Mouse (Mus musculus): ENCODE data around the gene Fbxo34. TPM values are rescaled to one million over a fixed set of nuclear protein-coding genes. Genes with fewer than 3 reads are reported as not detected.

The Fbxo34 gene
- polyA plus RNA-seq, 1 experiment from 2014 or later = 23.0 TPM

DNA sequence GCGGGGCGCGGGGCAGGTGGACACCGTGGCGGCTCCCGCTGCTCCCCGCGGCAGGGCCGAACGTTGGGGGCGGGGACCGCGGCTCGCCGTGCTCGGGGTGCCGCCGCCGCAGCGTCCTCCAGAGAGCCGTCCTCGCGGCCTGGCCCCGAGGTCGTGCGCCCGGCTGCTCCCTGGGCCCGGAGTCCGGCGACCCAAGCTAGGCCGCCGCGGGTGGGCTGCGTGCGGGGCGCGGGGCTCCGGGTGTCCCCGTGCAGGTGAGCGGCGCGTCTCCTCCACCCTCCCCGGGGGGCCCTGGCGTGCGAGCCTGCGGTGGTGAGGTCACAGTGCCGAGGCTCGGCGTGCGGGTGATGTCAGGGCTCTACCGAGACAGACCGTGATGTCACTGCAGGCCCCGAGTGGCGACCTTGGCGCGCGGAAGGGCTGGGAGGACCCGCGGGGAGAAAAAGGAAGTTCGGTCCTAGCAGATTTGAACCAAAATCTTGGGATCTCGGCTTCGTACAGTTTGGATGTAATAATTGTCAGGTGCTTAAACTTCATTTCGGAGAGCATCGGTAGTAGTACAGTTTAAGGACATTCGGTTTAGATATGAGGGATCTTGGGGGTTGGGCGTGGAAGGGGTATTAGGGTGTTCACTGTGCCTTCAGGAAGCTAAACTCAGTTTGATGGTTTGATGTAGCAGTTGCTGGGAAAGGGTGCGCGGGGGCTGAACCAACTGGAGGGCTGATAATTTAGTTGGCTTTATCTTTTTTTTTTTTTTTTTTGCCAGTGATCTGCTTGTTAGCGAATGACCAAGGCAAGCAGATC is 22.7 kb downstream of the Fbxo34 start:
- TF ChIP-seq CTCF (IDR thresholded peaks at IDR 0.05) = no peak
- ATAC-seq (peak; percentile 71), DNase-seq (ENCODE audit: low read depth, low spot score) (no peak)
- CTCF ChIA-PET = interaction anchor here (0.6 to 2.3 kb wide), 15 partner anchors 10 to 66 kb away, joined by 3 to 11 read pairs (median 5); no protein-coding TSS in a partner anchor
- H3K27me3 ChIP-seq = no peaks in the 10 kb centered on the region
- POLR2A ChIA-PET = interaction anchor here (0.6 to 0.7 kb wide), 2 partner anchors 8 to 49 kb away, joined by 3 to 6 read pairs; no protein-coding TSS in a partner anchor
- in situ Hi-C loops (cut with MboI; ENCODE audit: low pct_unique_long_range_greater_than_20kb) = loop anchor here (5.0 kb wide), 1 partner anchor 54 kb away; no protein-coding TSS in a partner anchor

DNA sequence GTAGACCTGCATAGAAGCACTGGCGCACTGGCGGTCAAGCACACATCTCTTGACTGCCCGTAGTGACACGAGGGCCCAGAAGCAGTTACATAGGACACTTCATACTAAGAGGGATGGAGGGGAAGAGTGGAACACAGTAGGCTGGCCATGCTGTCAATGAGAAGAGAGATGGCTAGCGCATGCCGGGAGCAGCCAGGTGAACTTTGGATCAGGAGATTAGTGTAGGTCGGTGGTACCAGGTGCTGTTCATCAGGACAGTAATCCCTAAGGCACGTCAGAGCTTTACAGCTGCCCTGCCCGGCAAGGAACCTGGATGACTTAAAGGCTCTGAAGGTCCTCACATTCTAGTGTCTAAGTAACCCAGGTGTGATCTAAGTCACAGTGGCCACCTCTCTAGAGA is 23.7 kb downstream of the Fbxo34 start:
- in situ Hi-C loops (cut with MboI; ENCODE audit: low pct_unique_long_range_greater_than_20kb) = loop anchor here (5.0 kb wide), 1 partner anchor 53 kb away; no protein-coding TSS in a partner anchor
- ATAC-seq (no peak), DNase-seq (ENCODE audit: low read depth, low spot score) (no peak)
- ChIA-PET CTCF (interaction anchor here (2.3 kb wide), 1 partner anchor 60 kb away, joined by 11 read pairs; no protein-coding TSS in a partner anchor), POLR2A (interaction anchor here (0.6 kb wide), 1 partner anchor 48 kb away, joined by 3 read pairs; no protein-coding TSS in a partner anchor)
- TF ChIP-seq CTCF (IDR thresholded peaks at IDR 0.05) = no peak
- no peaks in the 10 kb centered on the region for H3K27me3 ChIP-seq

- H3K27me3 ChIP-seq = no peaks in the 10 kb centered on the region
- in situ Hi-C loops (cut with MboI; ENCODE audit: low pct_unique_long_range_greater_than_20kb) = loop anchor here (5.0 kb wide), 1 partner anchor 53 kb away; no protein-coding TSS in a partner anchor
- no peak for DNase-seq (ENCODE audit: low read depth, low spot score)
- no peak for TF ChIP-seq CTCF (IDR thresholded peaks at IDR 0.05)
- POLR2A ChIA-PET = no interaction called here
- CTCF ChIA-PET = interaction anchor here (0.9 to 2.3 kb wide), 4 partner anchors 11 to 59 kb away, joined by 3 to 11 read pairs (median 3); no protein-coding TSS in a partner anchor
- ATAC-seq = no peak
Measured at GRCm38 (mm10) chr14:47474571-47475254, 24.5 kb downstream of the Fbxo34 start.

DNA sequence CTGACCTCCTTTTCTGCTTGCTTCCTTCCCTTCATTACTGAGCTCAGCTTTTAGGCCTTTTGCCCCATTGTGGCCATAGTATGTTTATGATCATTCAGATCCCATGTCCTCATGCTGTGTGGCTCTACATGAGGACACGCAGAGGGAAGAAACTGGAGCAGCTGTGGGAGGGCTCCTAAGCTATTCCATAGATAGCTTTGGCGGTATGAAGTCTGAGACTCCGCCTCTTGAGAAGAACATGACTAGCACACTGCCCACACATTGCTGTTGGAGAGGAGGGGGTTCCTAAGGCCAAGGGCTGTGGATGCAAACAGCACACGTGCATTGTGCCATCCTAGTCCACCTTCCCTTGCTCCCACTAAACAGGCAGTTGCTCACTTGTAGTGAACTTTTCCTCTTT is 26.0 kb downstream of the Fbxo34 start:
- no peak for ATAC-seq
- TF ChIP-seq CTCF (IDR thresholded peaks at IDR 0.05) = no peak
- POLR2A ChIA-PET = no interaction called here
- CTCF ChIA-PET = interaction anchor here (1.6 kb wide), 1 partner anchor 39 kb away, joined by 3 read pairs; no protein-coding TSS in a partner anchor
- DNase-seq (ENCODE audit: low read depth, low spot score) = no peak
- in situ Hi-C loops (cut with MboI; ENCODE audit: low pct_unique_long_range_greater_than_20kb) = no loop called here
- H3K27me3 ChIP-seq = no peaks in the 10 kb centered on the region

- DNase-seq (ENCODE audit: low read depth, low spot score) (no peak), ATAC-seq (no peak)
- ChIA-PET CTCF (interaction anchor here (0.7 to 1.4 kb wide), 2 partner anchors 23 to 56 kb away, joined by 4 read pairs; no protein-coding TSS in a partner anchor), POLR2A (no interaction called here)
- no peaks in the 10 kb centered on the region for H3K27me3 ChIP-seq
- in situ Hi-C loops (cut with MboI; ENCODE audit: low pct_unique_long_range_greater_than_20kb) = no loop called here
- no peak for TF ChIP-seq CTCF (IDR thresholded peaks at IDR 0.05)
Measured at GRCm38 (mm10) chr14:47477711-47478110, 27.5 kb downstream of the Fbxo34 start.

DNA sequence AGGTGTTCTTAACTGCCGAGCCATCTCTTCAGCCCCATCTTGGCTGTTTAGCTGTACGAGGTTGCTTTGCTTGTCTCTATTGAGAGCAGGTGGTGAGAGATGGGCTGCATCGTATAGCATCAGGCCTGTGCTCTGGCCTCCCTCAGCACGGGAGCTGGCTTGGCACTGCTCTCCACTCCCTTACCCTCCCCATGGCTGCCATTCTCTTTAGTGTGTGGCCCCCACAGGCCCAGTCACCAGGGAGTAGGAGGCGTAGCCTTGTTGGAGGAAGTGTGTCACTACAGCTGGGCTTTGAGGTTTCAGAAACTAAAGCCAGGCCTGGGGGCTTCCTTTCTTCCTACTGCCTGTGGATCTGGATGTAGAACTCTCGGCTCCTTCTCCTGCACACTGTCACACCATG is 32.0 kb downstream of the Fbxo34 start:
- ChIA-PET POLR2A (no interaction called here), CTCF (no interaction called here)
- no peak for TF ChIP-seq CTCF (IDR thresholded peaks at IDR 0.05)
- DNase-seq (ENCODE audit: low read depth, low spot score) (no peak), ATAC-seq (no peak)
- no peaks in the 10 kb centered on the region for H3K27me3 ChIP-seq
- in situ Hi-C loops (cut with MboI; ENCODE audit: low pct_unique_long_range_greater_than_20kb) = no loop called here

DNA sequence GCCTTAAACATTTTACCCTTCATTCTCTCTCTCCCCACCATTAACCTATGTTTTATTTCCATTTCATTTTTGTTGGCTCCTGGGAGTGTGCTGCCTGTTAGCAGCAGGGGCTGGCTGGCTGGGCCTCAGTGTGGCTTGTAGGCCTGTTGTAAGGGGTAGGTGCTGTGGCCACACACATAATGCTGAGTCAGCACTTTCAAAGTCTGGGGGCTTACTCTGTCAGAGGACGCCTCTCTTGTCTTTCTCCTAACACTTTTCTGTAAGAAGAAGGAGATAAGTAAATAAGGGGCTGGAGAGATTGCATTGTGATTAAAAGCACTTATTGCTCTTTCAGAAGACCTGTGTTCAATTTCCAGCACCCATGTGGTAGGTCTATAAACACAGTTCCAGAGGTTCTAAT is 32.9 kb downstream of the Fbxo34 start:
- DNase-seq (ENCODE audit: low read depth, low spot score) = no peak
- ChIA-PET CTCF (no interaction called here), POLR2A (no interaction called here)
- ATAC-seq = no peak
- no peak for TF ChIP-seq CTCF (IDR thresholded peaks at IDR 0.05)
- H3K27me3 ChIP-seq = no peaks in the 10 kb centered on the region
- in situ Hi-C loops (cut with MboI; ENCODE audit: low pct_unique_long_range_greater_than_20kb) = no loop called here

DNA sequence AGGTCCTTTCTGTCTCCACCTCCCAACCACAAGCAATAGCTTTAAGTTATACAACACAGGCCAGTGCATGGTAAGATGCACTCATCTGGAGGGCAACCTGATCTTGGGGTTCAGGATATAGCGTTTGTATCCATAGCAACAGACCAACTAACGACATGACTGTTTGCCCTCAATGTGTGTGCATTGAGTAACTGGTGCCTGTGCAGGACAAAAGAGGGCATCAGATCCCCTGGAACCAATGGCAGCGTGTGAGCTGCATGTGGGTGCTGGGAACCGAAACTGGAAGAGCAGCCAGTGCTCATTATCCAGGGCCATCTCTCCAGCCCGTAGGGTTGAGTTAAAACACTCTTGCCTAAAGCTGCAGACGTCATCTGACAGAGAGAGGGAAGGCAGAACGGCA is 38.5 kb downstream of the Fbxo34 start:
- POLR2A ChIA-PET = no interaction called here
- H3K27me3 ChIP-seq = no peaks in the 10 kb centered on the region
- no peak for ATAC-seq
- no peak for DNase-seq (ENCODE audit: low read depth, low spot score)
- in situ Hi-C loops (cut with MboI; ENCODE audit: low pct_unique_long_range_greater_than_20kb) = no loop called here
- TF ChIP-seq CTCF (IDR thresholded peaks at IDR 0.05) = no peak
- CTCF ChIA-PET = interaction anchor here (1.0 to 2.8 kb wide), 2 partner anchors 8 to 14 kb away, joined by 3 to 8 read pairs; no protein-coding TSS in a partner anchor

GRCm38 (mm10) chr14:47489310-47490097 is 39.3 kb downstream of the Fbxo34 start:
- ATAC-seq (no peak), DNase-seq (ENCODE audit: low read depth, low spot score) (no peak)
- CTCF ChIA-PET = no interaction called here
- POLR2A ChIA-PET = no interaction called here
- H3K27me3 ChIP-seq = no peaks in the 10 kb centered on the region
- TF ChIP-seq CTCF (IDR thresholded peaks at IDR 0.05) = no peak
- in situ Hi-C loops (cut with MboI; ENCODE audit: low pct_unique_long_range_greater_than_20kb) = no loop called here

- ATAC-seq = no peak
- CTCF ChIA-PET = no interaction called here
- no peak for DNase-seq (ENCODE audit: low read depth, low spot score)
- no peak for TF ChIP-seq CTCF (IDR thresholded peaks at IDR 0.05)
- POLR2A ChIA-PET = interaction anchor here (0.5 kb wide), 1 partner anchor 489 kb away, joined by 3 read pairs; no protein-coding TSS in a partner anchor
- H3K27me3 ChIP-seq = no peaks in the 10 kb centered on the region
- in situ Hi-C loops (cut with MboI; ENCODE audit: low pct_unique_long_range_greater_than_20kb) = no loop called here
Measured at GRCm38 (mm10) chr14:47490732-47491131, 40.5 kb downstream of the Fbxo34 start.
